Mouse (Mus musculus): Measurements from ENCODE around the gene Cstad. TPM values are rescaled to one million over a fixed set of nuclear protein-coding genes. Genes with fewer than 3 reads are reported as not detected.
A peak's percentile ranks its signal among the peaks of the same experiment; 100 is the strongest.

Cstad gene
- polyA plus RNA-seq, 1 experiment from 2014 or later: 1.4 TPM

- no peaks in the 10 kb centered on the region for H3K9me3 ChIP-seq (replicated peaks; ENCODE audit: control insufficient read depth, low read length)
- H3K4me2 ChIP-seq (ENCODE audit: low read depth, low read length): no peak overlapping the region
- no peak for ATAC-seq (replicated peaks; ENCODE audit: extremely low read depth, insufficient read depth, low FRiP score)
- no peak overlapping the region for H3K27ac ChIP-seq (ENCODE audit: low read length)
- WGBS: 88% methylated on average over 3 of the region's 3 CpGs
- no peaks in the 10 kb centered on the region for H3K4me1 ChIP-seq (ENCODE audit: control insufficient read depth, insufficient read depth, low read length)
- H3K27me3 ChIP-seq (ENCODE audit: control insufficient read depth, insufficient read depth, low read length): no peaks in the 10 kb centered on the region
- no peak overlapping the region for H3K9ac ChIP-seq (ENCODE audit: low read length)
- H3K4me3 ChIP-seq (ENCODE audit: low read length): no peak overlapping the region
- no peaks in the 10 kb centered on the region for H3K36me3 ChIP-seq (ENCODE audit: control insufficient read depth, insufficient read depth)
Measured at GRCm38 (mm10) chr2:30627338-30627737, 32.5 kb downstream of the Cstad start.

- 86% methylated on average over 17 of the region's 17 CpGs for WGBS
- Histone ChIP-seq H3K9ac (ENCODE audit: low read length) (no peak overlapping the region), H3K27ac (ENCODE audit: low read length) (no peak overlapping the region), H3K9me3 (replicated peaks; ENCODE audit: control insufficient read depth, low read length) (no peaks in the 10 kb centered on the region), H3K4me3 (ENCODE audit: low read length) (no peak overlapping the region), H3K36me3 (ENCODE audit: control insufficient read depth, insufficient read depth) (no peaks in the 10 kb centered on the region), H3K27me3 (ENCODE audit: control insufficient read depth, insufficient read depth, low read length) (no peaks in the 10 kb centered on the region), H3K4me1 (ENCODE audit: control insufficient read depth, insufficient read depth, low read length) (no peaks in the 10 kb centered on the region), H3K4me2 (ENCODE audit: low read depth, low read length) (no peak overlapping the region)
- no peak for ATAC-seq (replicated peaks; ENCODE audit: extremely low read depth, insufficient read depth, low FRiP score)
Measured at GRCm38 (mm10) chr2:30628374-30628773, 33.5 kb downstream of the Cstad start.

GRCm38 (mm10) chr2:30629038-30629761 is 34.4 kb downstream of the Cstad start:
- Histone ChIP-seq H3K4me1 (ENCODE audit: control insufficient read depth, insufficient read depth, low read length) (no peaks in the 10 kb centered on the region), H3K9ac (ENCODE audit: low read length) (no peak overlapping the region), H3K9me3 (replicated peaks; ENCODE audit: control insufficient read depth, low read length) (no peaks in the 10 kb centered on the region), H3K27me3 (ENCODE audit: control insufficient read depth, insufficient read depth, low read length) (no peaks in the 10 kb centered on the region), H3K4me2 (ENCODE audit: low read depth, low read length) (no peak overlapping the region), H3K27ac (ENCODE audit: low read length) (no peak overlapping the region), H3K4me3 (ENCODE audit: low read length) (no peak overlapping the region), H3K36me3 (ENCODE audit: control insufficient read depth, insufficient read depth) (no peaks in the 10 kb centered on the region)
- 73% methylated on average over 14 of the region's 14 CpGs for WGBS
- no peak for ATAC-seq (replicated peaks; ENCODE audit: extremely low read depth, insufficient read depth, low FRiP score)

GRCm38 (mm10) chr2:30629860-30630259 is 35.0 kb downstream of the Cstad start:
- ATAC-seq (replicated peaks; ENCODE audit: extremely low read depth, insufficient read depth, low FRiP score): no peak
- no peak overlapping the region for H3K27ac ChIP-seq (ENCODE audit: low read length)
- H3K9me3 ChIP-seq (replicated peaks; ENCODE audit: control insufficient read depth, low read length): no peaks in the 10 kb centered on the region
- no peaks in the 10 kb centered on the region for H3K36me3 ChIP-seq (ENCODE audit: control insufficient read depth, insufficient read depth)
- no peak overlapping the region for H3K4me2 ChIP-seq (ENCODE audit: low read depth, low read length)
- no peak overlapping the region for H3K4me3 ChIP-seq (ENCODE audit: low read length)
- H3K27me3 ChIP-seq (ENCODE audit: control insufficient read depth, insufficient read depth, low read length): no peaks in the 10 kb centered on the region
- WGBS: 81% methylated on average over 4 of the region's 4 CpGs
- H3K9ac ChIP-seq (ENCODE audit: low read length): no peak overlapping the region
- H3K4me1 ChIP-seq (ENCODE audit: control insufficient read depth, insufficient read depth, low read length): no peaks in the 10 kb centered on the region

- no peak for ATAC-seq (replicated peaks; ENCODE audit: extremely low read depth, insufficient read depth, low FRiP score)
- Histone ChIP-seq H3K4me1 (ENCODE audit: control insufficient read depth, insufficient read depth, low read length) (peaks cover 6% of the 10 kb centered on the region; the same call in 1 of the 2 replicates), H3K36me3 (ENCODE audit: control insufficient read depth, insufficient read depth) (no peaks in the 10 kb centered on the region), H3K4me2 (ENCODE audit: low read depth, low read length) (peak overlapping the region; percentile 32), H3K9ac (ENCODE audit: low read length) (no peak overlapping the region), H3K9me3 (replicated peaks; ENCODE audit: control insufficient read depth, low read length) (no peaks in the 10 kb centered on the region), H3K27me3 (ENCODE audit: control insufficient read depth, insufficient read depth, low read length) (no peaks in the 10 kb centered on the region), H3K4me3 (ENCODE audit: low read length) (no peak overlapping the region), H3K27ac (ENCODE audit: low read length) (peak overlapping the region; percentile 71)
- 44% methylated on average over 5 of the region's 5 CpGs for WGBS
Measured at GRCm38 (mm10) chr2:30636266-30636671, 41.4 kb downstream of the Cstad start.

GRCm38 (mm10) chr2:30637991-30638390 is 43.2 kb downstream of the Cstad start:
- Histone ChIP-seq H3K4me1 (ENCODE audit: control insufficient read depth, insufficient read depth, low read length) (peaks cover 11% of the 10 kb centered on the region), H3K9me3 (replicated peaks; ENCODE audit: control insufficient read depth, low read length) (no peaks in the 10 kb centered on the region), H3K4me3 (ENCODE audit: low read length) (no peak overlapping the region), H3K27ac (ENCODE audit: low read length) (no peak overlapping the region), H3K9ac (ENCODE audit: low read length) (no peak overlapping the region), H3K27me3 (ENCODE audit: control insufficient read depth, insufficient read depth, low read length) (no peaks in the 10 kb centered on the region), H3K36me3 (ENCODE audit: control insufficient read depth, insufficient read depth) (no peaks in the 10 kb centered on the region), H3K4me2 (ENCODE audit: low read depth, low read length) (no peak overlapping the region)
- 77% methylated on average over 6 of the region's 6 CpGs for WGBS
- no peak for ATAC-seq (replicated peaks; ENCODE audit: extremely low read depth, insufficient read depth, low FRiP score)

- Histone ChIP-seq H3K9ac (ENCODE audit: low read length) (no peak overlapping the region), H3K9me3 (replicated peaks; ENCODE audit: control insufficient read depth, low read length) (no peaks in the 10 kb centered on the region), H3K4me1 (ENCODE audit: control insufficient read depth, insufficient read depth, low read length) (peaks cover 11% of the 10 kb centered on the region), H3K27me3 (ENCODE audit: control insufficient read depth, insufficient read depth, low read length) (no peaks in the 10 kb centered on the region), H3K4me3 (ENCODE audit: low read length) (no peak overlapping the region), H3K36me3 (ENCODE audit: control insufficient read depth, insufficient read depth) (no peaks in the 10 kb centered on the region), H3K4me2 (ENCODE audit: low read depth, low read length) (no peak overlapping the region), H3K27ac (ENCODE audit: low read length) (peak overlapping the region; percentile 63)
- peak; percentile 59 for ATAC-seq (replicated peaks; ENCODE audit: extremely low read depth, insufficient read depth, low FRiP score)
- WGBS: 26% methylated on average over 11 of the region's 11 CpGs
Measured at GRCm38 (mm10) chr2:30640021-30640481, 45.2 kb downstream of the Cstad start.

GRCm38 (mm10) chr2:30642810-30643209 is 48.0 kb downstream of the Cstad start:
- no peaks in the 10 kb centered on the region for H3K36me3 ChIP-seq (ENCODE audit: control insufficient read depth, insufficient read depth)
- H3K9ac ChIP-seq (ENCODE audit: low read length): peak overlapping the region; percentile 21; the same call in 1 of the 2 replicates
- H3K4me2 ChIP-seq (ENCODE audit: low read depth, low read length): no peak overlapping the region
- no peak overlapping the region for H3K27ac ChIP-seq (ENCODE audit: low read length)
- no peaks in the 10 kb centered on the region for H3K9me3 ChIP-seq (replicated peaks; ENCODE audit: control insufficient read depth, low read length)
- no peaks in the 10 kb centered on the region for H3K27me3 ChIP-seq (ENCODE audit: control insufficient read depth, insufficient read depth, low read length)
- H3K4me3 ChIP-seq (ENCODE audit: low read length): no peak overlapping the region
- 19% methylated on average over 5 of the region's 5 CpGs for WGBS
- no peak for ATAC-seq (replicated peaks; ENCODE audit: extremely low read depth, insufficient read depth, low FRiP score)
- H3K4me1 ChIP-seq (ENCODE audit: control insufficient read depth, insufficient read depth, low read length): peaks cover 23% of the 10 kb centered on the region

GRCm38 (mm10) chr2:30643422-30643821 is 48.6 kb downstream of the Cstad start:
- H3K36me3 ChIP-seq (ENCODE audit: control insufficient read depth, insufficient read depth): no peaks in the 10 kb centered on the region
- H3K9ac ChIP-seq (ENCODE audit: low read length): no peak overlapping the region
- no peak for ATAC-seq (replicated peaks; ENCODE audit: extremely low read depth, insufficient read depth, low FRiP score)
- no peak overlapping the region for H3K4me3 ChIP-seq (ENCODE audit: low read length)
- WGBS: 71% methylated on average over 7 of the region's 7 CpGs
- no peak overlapping the region for H3K27ac ChIP-seq (ENCODE audit: low read length)
- no peak overlapping the region for H3K4me2 ChIP-seq (ENCODE audit: low read depth, low read length)
- H3K4me1 ChIP-seq (ENCODE audit: control insufficient read depth, insufficient read depth, low read length): peaks cover 29% of the 10 kb centered on the region
- no peaks in the 10 kb centered on the region for H3K27me3 ChIP-seq (ENCODE audit: control insufficient read depth, insufficient read depth, low read length)
- no peaks in the 10 kb centered on the region for H3K9me3 ChIP-seq (replicated peaks; ENCODE audit: control insufficient read depth, low read length)

Data from heart, embryonic 16.5 days (tissue).